Mouse (Mus musculus) hindbrain, embryonic 16.5 days (tissue): ENCODE results near the gene Sh3gl1. TPM values are rescaled to one million over a fixed set of nuclear protein-coding genes. Genes with fewer than 3 reads are reported as not detected.

Source experiments
- ATAC-seq: fragments of 200-750 bp; cut with Nextera tagmentation; 2 replicates; pipeline ENCODE4 v1.8.0; 2017; ENCODE audit warnings: moderate TSS enrichment, moderate library complexity
- H3K27ac ChIP-seq: fragments of 300-500 bp; sonication (generic); 2 replicates; pipeline ENCODE4 v1.5.1; 2014; ENCODE audit warnings: low read depth, mild to moderate bottlenecking, control low read depth, low read length, moderate library complexity
- H3K27me3 ChIP-seq: fragments of 300-500 bp; sonication (generic); replicated peaks from 2 replicates; pipeline ENCODE4 v1.6.1; 2014; ENCODE audit warnings: low read length; ENCODE audit not compliant: control insufficient read depth, insufficient read depth
- H3K36me3 ChIP-seq: fragments of 300-500 bp; sonication (generic); 2 replicates; pipeline ENCODE4 v1.6.1; 2014; ENCODE audit warnings: mild to moderate bottlenecking, low read length, moderate library complexity, mixed read lengths; ENCODE audit not compliant: control insufficient read depth, insufficient read depth
- H3K4me1 ChIP-seq: fragments of 300-500 bp; sonication (generic); 2 replicates; pipeline ENCODE4 v1.6.1; 2014; ENCODE audit warnings: low read depth, low read length; ENCODE audit not compliant: control insufficient read depth, insufficient read depth
- H3K4me2 ChIP-seq: fragments of 300-500 bp; sonication (generic); 2 replicates; pipeline ENCODE4 v1.6.1; 2014; ENCODE audit warnings: mild to moderate bottlenecking, low read length, control low read depth, moderate library complexity
- H3K4me3 ChIP-seq: fragments of 300-500 bp; sonication (generic); 2 replicates; pipeline ENCODE4 v1.5.1; 2014; ENCODE audit warnings: mild to moderate bottlenecking, low read length, control low read depth, moderate library complexity
- H3K9ac ChIP-seq: fragments of 300-500 bp; sonication (generic); 2 replicates; pipeline ENCODE4 v1.6.1; 2014; ENCODE audit warnings: low read depth, mild to moderate bottlenecking, control low read depth, low read length, moderate library complexity
- H3K9me3 ChIP-seq: fragments of 300-500 bp; sonication (generic); 2 replicates; pipeline ENCODE4 v1.6.1; 2014; ENCODE audit warnings: mild to moderate bottlenecking, low read length, moderate library complexity; ENCODE audit not compliant: control insufficient read depth
- WGBS: fragments of 180-500 bp; shearing (Covaris S2); extraction: QIAGEN DNeasy Blood & Tissue Kit; methylation state at CpG from one replicate; pipeline ENCODE4 v1.1.7; 2014; 5-methylcytosine and 5-hydroxymethylcytosine counted together
- polyA plus RNA-seq: library from polyadenylated mRNA; unstranded; fragments of >200 nt; fragmentation: Nextera tagmentation; extraction: Ambion mirVana; gene quantifications from 2 replicates; pipeline ENCODE4 v1.2.1, GENCODE M21; 2015

The Sh3gl1 gene
- polyA plus RNA-seq, 1 experiment from 2014 or later, result 106 TPM

DNA sequence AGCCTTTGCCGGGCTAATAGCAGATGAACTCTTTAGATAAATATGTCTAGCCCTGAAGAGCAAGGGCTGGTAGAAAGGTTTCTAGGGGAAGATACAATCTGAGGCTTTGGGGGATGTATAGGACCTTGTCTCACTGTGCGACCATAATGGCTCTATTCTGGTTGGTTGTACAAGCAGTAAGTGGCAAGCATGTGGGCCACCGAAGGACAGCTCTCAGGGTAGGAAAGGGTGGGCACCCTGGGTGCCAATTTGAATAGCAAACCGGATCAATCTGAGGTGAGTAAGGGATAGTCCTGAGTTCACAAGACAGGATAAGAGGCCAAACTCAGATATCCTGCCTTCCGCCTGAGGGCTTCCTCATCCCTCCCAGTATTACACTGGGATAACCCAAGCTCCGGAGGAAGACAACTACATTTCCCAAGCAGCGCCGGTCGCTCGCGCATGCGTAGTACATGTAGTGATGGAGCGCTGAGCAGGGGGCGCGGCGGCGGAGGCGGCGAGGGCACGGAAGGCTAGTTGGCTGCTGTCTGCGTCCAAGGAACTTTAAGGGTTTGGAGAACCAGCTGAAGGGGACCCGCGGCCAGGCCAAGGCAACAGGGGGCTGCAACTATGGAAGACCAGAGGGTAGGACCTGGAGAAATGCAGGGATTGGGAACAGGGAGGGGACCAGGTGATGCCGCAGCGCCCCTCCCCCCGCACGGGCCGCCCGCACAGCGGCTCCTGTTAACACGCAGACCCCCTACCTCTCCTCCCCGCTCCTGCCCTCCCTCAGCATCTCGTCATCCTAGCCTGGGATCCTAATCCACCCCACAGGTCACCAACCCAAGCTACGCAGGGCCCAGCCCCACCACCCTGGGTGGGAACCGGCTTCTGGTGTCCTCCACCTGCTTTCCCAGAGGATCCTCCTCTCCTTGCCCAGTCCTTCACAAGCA is 50.1 kb downstream of the Sh3gl1 start, which contains the start of gene Fsd1:
TSS of gene Fsd1 (plus strand) at position 480 of the 932 bp plus-strand sequence.
- Histone ChIP-seq H3K27ac (peak within 1 kb of the TSS; percentile 78), H3K36me3 (peaks cover 6% of the 10 kb centered on the region; the same call in 1 of the 2 replicates), H3K4me2 (peak within 1 kb of the TSS; percentile 65), H3K9ac (peak within 1 kb of the TSS; percentile 89), H3K9me3 (no peaks in the 10 kb centered on the region), H3K4me3 (peak within 1 kb of the TSS; percentile 57), H3K4me1 (peaks cover 11% of the 10 kb centered on the region), H3K27me3 (no peaks in the 10 kb centered on the region)
- peak; percentile 88 for ATAC-seq
- WGBS, result 7% methylated on average over 35 of the region's 35 CpGs

DNA sequence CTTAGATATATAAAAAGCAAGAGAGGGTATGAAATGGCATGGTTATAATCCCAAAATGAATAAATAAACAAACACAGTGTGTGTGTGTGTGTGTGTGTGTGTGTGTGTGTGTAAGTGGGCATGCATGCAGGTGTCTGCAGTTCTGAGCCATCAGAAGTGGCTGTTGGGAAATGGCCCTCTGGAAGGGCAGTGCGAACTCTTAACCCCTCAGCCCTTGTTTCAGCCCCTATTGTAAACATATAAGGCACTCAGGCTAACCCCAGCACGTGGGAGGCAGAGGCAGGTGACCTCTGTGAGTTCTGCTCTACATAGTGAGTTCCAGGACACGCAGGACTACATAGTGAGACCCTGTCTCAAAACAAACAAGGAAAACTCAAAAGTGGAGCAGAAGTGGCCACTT is 59.1 kb downstream of the Sh3gl1 start:
- Histone ChIP-seq H3K9me3 (no peaks in the 10 kb centered on the region), H3K27me3 (no peaks in the 10 kb centered on the region), H3K4me3 (no peak overlapping the region), H3K4me2 (no peak overlapping the region), H3K36me3 (peaks cover 3% of the 10 kb centered on the region; the same call in 1 of the 2 replicates), H3K27ac (no peak overlapping the region), H3K9ac (no peak overlapping the region), H3K4me1 (peaks cover 7% of the 10 kb centered on the region)
- ATAC-seq, result no peak
- WGBS, result 50% methylated on average over 3 of the region's 3 CpGs

- H3K36me3 ChIP-seq, result peaks cover 3% of the 10 kb centered on the region; the same call in 1 of the 2 replicates
- H3K4me2 ChIP-seq, result no peak overlapping the region
- no peaks in the 10 kb centered on the region for H3K27me3 ChIP-seq
- H3K9me3 ChIP-seq, result no peaks in the 10 kb centered on the region
- WGBS, result 16% methylated on average over 13 of the region's 13 CpGs
- H3K4me1 ChIP-seq, result peaks cover 12% of the 10 kb centered on the region
- no peak overlapping the region for H3K4me3 ChIP-seq
- peak overlapping the region; percentile 46 for H3K9ac ChIP-seq
- peak; percentile 66 for ATAC-seq
- H3K27ac ChIP-seq, result 0 out of 2 replicates have a peak overlapping the region, but pooled peaks have one; percentile 32
Measured at GRCm38 (mm10) chr17:55976255-55976862, 60.1 kb downstream of the Sh3gl1 start.

DNA sequence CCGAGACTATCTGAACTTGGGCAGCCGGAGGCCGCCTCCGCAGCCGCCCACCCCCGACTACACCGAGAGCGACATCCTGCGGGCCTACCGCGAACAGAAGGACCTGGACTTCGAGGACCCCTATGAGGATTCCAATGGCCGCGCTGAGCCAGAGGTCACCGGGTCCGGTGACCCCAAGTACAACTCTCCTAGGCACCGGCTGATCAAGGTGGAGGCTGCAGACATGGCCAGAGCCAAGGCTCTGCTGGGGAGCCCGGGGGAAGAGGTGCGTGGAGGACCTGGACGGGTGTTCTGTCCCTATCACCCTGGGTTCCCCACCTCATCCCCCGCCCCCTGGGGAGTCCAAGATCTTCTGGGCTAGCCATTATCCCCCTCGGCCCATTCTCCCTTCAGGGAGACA is 65.0 kb downstream of the Sh3gl1 start:
- 20% methylated on average over 22 of the region's 22 CpGs for WGBS
- Histone ChIP-seq H3K4me1 (peaks cover 29% of the 10 kb centered on the region), H3K4me2 (peak overlapping the region; percentile 86), H3K27ac (no peak overlapping the region), H3K36me3 (peaks cover 9% of the 10 kb centered on the region; the same call in 1 of the 2 replicates), H3K27me3 (no peaks in the 10 kb centered on the region), H3K9ac (peak overlapping the region; percentile 91), H3K9me3 (no peaks in the 10 kb centered on the region), H3K4me3 (peak overlapping the region; percentile 69)
- ATAC-seq, result no peak

GRCm38 (mm10) chr17:55969966-55970891 is 66.2 kb downstream of the Sh3gl1 start, which contains the start of gene Shd:
Gene Shd, plus strand, starts transcription at chr17:55970467.
- Histone ChIP-seq H3K4me3 (peak within 1 kb of the TSS; percentile 69), H3K27ac (peak within 1 kb of the TSS; percentile 86), H3K27me3 (no peaks in the 10 kb centered on the region), H3K4me2 (peak within 1 kb of the TSS; percentile 86), H3K4me1 (peaks cover 26% of the 10 kb centered on the region), H3K9ac (peak within 1 kb of the TSS; percentile 91), H3K36me3 (peaks cover 11% of the 10 kb centered on the region; the same call in 1 of the 2 replicates), H3K9me3 (no peaks in the 10 kb centered on the region)
- ATAC-seq, result peak; percentile 45
- 7% methylated on average over 42 of the region's 55 CpGs for WGBS

GRCm38 (mm10) chr17:55969560-55969959 is 66.9 kb downstream of the Sh3gl1 start:
- Histone ChIP-seq H3K27me3 (no peaks in the 10 kb centered on the region), H3K9me3 (no peaks in the 10 kb centered on the region), H3K9ac (peak overlapping the region; percentile 91), H3K36me3 (peaks cover 11% of the 10 kb centered on the region; the same call in 1 of the 2 replicates), H3K4me2 (peak overlapping the region; percentile 86), H3K27ac (peak overlapping the region; percentile 86), H3K4me3 (peak overlapping the region; percentile 69), H3K4me1 (peaks cover 26% of the 10 kb centered on the region)
- WGBS, result 17% methylated on average over 14 of the region's 14 CpGs
- peak; percentile 37 for ATAC-seq

GRCm38 (mm10) chr17:55968210-55968609 is 68.2 kb downstream of the Sh3gl1 start:
- ATAC-seq, result 0 out of 2 replicates have a peak, but pooled peaks have one; percentile 4

GRCm38 (mm10) chr17:55967186-55967585 is 69.2 kb downstream of the Sh3gl1 start:
- 97% methylated on average over 4 of the region's 4 CpGs for WGBS
- Histone ChIP-seq H3K36me3 (peaks cover 14% of the 10 kb centered on the region; the same call in 1 of the 2 replicates), H3K9me3 (no peaks in the 10 kb centered on the region), H3K9ac (no peak overlapping the region), H3K4me1 (peaks cover 26% of the 10 kb centered on the region), H3K27me3 (no peaks in the 10 kb centered on the region), H3K4me2 (no peak overlapping the region), H3K27ac (no peak overlapping the region), H3K4me3 (no peak overlapping the region)
- ATAC-seq, result no peak

More at GRCm38 (mm10) chr17:55968210-55968609, 68.2 kb downstream of the Sh3gl1 start:
- H3K4me1 ChIP-seq, result peaks cover 26% of the 10 kb centered on the region
- no peak overlapping the region for H3K4me2 ChIP-seq
- 40% methylated on average over 7 of the region's 7 CpGs for WGBS
- H3K9ac ChIP-seq, result 0 out of 2 replicates have a peak overlapping the region, but pooled peaks have one; percentile 6
- peaks cover 10% of the 10 kb centered on the region; the same call in 1 of the 2 replicates for H3K36me3 ChIP-seq
- H3K27ac ChIP-seq, result no peak overlapping the region
- no peak overlapping the region for H3K4me3 ChIP-seq
- H3K9me3 ChIP-seq, result no peaks in the 10 kb centered on the region
- no peaks in the 10 kb centered on the region for H3K27me3 ChIP-seq
